Mouse (Mus musculus) embryonic fibroblast, embryonic 13.5 days (primary cell): ENCODE data around the gene Hhipl1.

Experiments
- CTCF ChIP-seq: IDR thresholded peaks from 2 replicates; pipeline ENCODE4 v1.5.1; 2011; ENCODE audit warnings: mild to moderate bottlenecking, control low read depth, low read length, moderate library complexity, borderline replicate concordance; ENCODE audit not compliant: insufficient read depth
- POLR2A ChIP-seq: IDR thresholded peaks from 2 replicates; pipeline ENCODE4 v1.6.1; 2011; ENCODE audit warnings: low read depth, mild to moderate bottlenecking, control low read depth, low read length, moderate library complexity

DNA sequence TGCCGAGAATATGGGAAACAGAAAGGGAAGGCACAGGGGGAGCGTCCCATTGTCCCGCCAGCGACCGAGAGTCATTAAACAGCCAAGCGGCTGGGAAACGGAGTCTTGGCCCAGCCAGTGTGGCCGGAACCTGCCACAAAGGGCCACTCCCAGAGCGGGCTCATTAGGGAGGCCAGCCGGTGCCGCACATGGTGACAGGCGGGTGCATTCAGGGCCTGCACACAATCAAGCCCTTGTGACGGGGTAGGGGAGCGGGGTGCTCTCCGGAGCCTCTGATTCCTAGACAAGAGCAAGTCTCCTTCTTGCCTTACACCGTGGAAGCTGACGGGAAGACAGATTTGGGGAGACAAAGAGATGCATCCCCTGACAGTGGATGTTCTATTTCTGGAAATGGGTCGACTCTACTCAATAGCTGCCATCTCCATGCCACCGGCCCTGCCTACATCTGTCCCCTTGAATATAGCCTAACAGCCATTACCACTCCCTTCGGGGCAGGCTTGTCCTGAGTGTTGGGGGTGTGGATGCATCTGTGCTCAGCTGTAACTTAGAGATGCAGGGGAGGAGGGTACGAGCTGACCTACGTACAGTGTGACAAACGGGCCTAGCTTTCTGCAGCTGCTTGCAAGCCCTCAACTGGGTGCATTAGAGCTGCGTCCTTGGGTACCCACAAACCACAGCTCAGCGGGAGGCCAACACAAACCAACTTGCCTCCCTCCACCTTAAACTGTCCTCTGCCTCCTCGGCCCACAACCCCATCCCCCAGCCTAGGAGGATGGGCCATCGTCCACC is 40.0 kb upstream of the Hhipl1 start:
- TF ChIP-seq CTCF (no peak), POLR2A (no peak)
